Mouse (Mus musculus): ENCODE measurements around the gene Abhd17c.

- TF ChIP-seq CTCF (IDR thresholded peaks at IDR 0.05; ENCODE audit: low read depth) (no peak), EP300 (IDR thresholded peaks at IDR 0.05; ENCODE audit: low read depth) (no peak)
These were observed 36.9 kb downstream of the Abhd17c start for GRCm38 (mm10) chr7:84114775-84115174.

Data from liver, postnatal 0 days (tissue).